Mouse (Mus musculus): Measurements from ENCODE around the gene Lpar5.
A peak's percentile ranks its signal among the peaks of the same experiment; 100 is the strongest.
"Not testable (repeated sequence)": the region's sequence is repeated elsewhere in the genome, so short reads cannot be mapped to it uniquely, and the experiment has no call there.

Lpar5 gene

GRCm38 (mm10) chr6:125067571-125067995 lies at the start of gene Lpar5:
Gene Lpar5 (plus strand): TSS chr6:125067920.
- no peak for DNase-seq (ENCODE audit: low read depth, low spot score)
- no peaks in the 10 kb centered on the region for H3K27me3 ChIP-seq (ENCODE audit: control insufficient read depth, insufficient read depth, low read length, poor library complexity, severe bottlenecking)
- no peaks in the 10 kb centered on the region for H3K36me3 ChIP-seq (ENCODE audit: control insufficient read depth, insufficient read depth, low read length, poor library complexity, severe bottlenecking)

GRCm38 (mm10) chr6:125030532-125030931 lies 37.2 kb upstream of the Lpar5 start:
- H3K27me3 ChIP-seq (ENCODE audit: control insufficient read depth, insufficient read depth, low read length, poor library complexity, severe bottlenecking), result not testable (repeated sequence)
- DNase-seq (ENCODE audit: low read depth, low spot score), result peak; percentile 84

GRCm38 (mm10) chr6:125031604-125032003 lies 36.1 kb upstream of the Lpar5 start:
- no peak for DNase-seq (ENCODE audit: low read depth, low spot score)

More at GRCm38 (mm10) chr6:125030532-125030931, 37.2 kb upstream of the Lpar5 start:
- H3K36me3 ChIP-seq (ENCODE audit: control insufficient read depth, insufficient read depth, low read length, poor library complexity, severe bottlenecking), result peaks cover 11% of the 10 kb centered on the region; the same call in 1 of the 2 replicates

GRCm38 (mm10) chr6:125038666-125039065 lies 29.1 kb upstream of the Lpar5 start:
- Histone ChIP-seq H3K27me3 (ENCODE audit: control insufficient read depth, insufficient read depth, low read length, poor library complexity, severe bottlenecking) (no peaks in the 10 kb centered on the region), H3K36me3 (ENCODE audit: control insufficient read depth, insufficient read depth, low read length, poor library complexity, severe bottlenecking) (peaks cover 2% of the 10 kb centered on the region)
- no peak for DNase-seq (ENCODE audit: low read depth, low spot score)

More at GRCm38 (mm10) chr6:125031604-125032003, 36.1 kb upstream of the Lpar5 start:
- no peaks in the 10 kb centered on the region; the same call in 1 of the 2 replicates for H3K27me3 ChIP-seq (ENCODE audit: control insufficient read depth, insufficient read depth, low read length, poor library complexity, severe bottlenecking)
- H3K36me3 ChIP-seq (ENCODE audit: control insufficient read depth, insufficient read depth, low read length, poor library complexity, severe bottlenecking), result peaks cover 10% of the 10 kb centered on the region; the same call in 1 of the 2 replicates

GRCm38 (mm10) chr6:125039131-125039530 lies 28.6 kb upstream of the Lpar5 start:
- DNase-seq (ENCODE audit: low read depth, low spot score), result no peak
- H3K27me3 ChIP-seq (ENCODE audit: control insufficient read depth, insufficient read depth, low read length, poor library complexity, severe bottlenecking), result no peaks in the 10 kb centered on the region
- H3K36me3 ChIP-seq (ENCODE audit: control insufficient read depth, insufficient read depth, low read length, poor library complexity, severe bottlenecking), result peaks cover 2% of the 10 kb centered on the region

- Histone ChIP-seq H3K36me3 (ENCODE audit: control insufficient read depth, insufficient read depth, low read length, poor library complexity, severe bottlenecking) (peaks cover 2% of the 10 kb centered on the region), H3K27me3 (ENCODE audit: control insufficient read depth, insufficient read depth, low read length, poor library complexity, severe bottlenecking) (no peaks in the 10 kb centered on the region)
- DNase-seq (ENCODE audit: low read depth, low spot score), result peak; percentile 98
Measured at GRCm38 (mm10) chr6:125039533-125040153, 28.1 kb upstream of the Lpar5 start, which contains the start of gene Ing4. Gene Ing4 (plus strand): TSS chr6:125039760.

GRCm38 (mm10) chr6:125040221-125040620 lies 27.5 kb upstream of the Lpar5 start:
- Histone ChIP-seq H3K27me3 (ENCODE audit: control insufficient read depth, insufficient read depth, low read length, poor library complexity, severe bottlenecking) (no peaks in the 10 kb centered on the region), H3K36me3 (ENCODE audit: control insufficient read depth, insufficient read depth, low read length, poor library complexity, severe bottlenecking) (peaks cover 2% of the 10 kb centered on the region)
- DNase-seq (ENCODE audit: low read depth, low spot score), result no peak

GRCm38 (mm10) chr6:125041047-125041446 lies 26.7 kb upstream of the Lpar5 start:
- no peaks in the 10 kb centered on the region; the same call in none of the 2 replicates for H3K36me3 ChIP-seq (ENCODE audit: control insufficient read depth, insufficient read depth, low read length, poor library complexity, severe bottlenecking)
- H3K27me3 ChIP-seq (ENCODE audit: control insufficient read depth, insufficient read depth, low read length, poor library complexity, severe bottlenecking), result no peaks in the 10 kb centered on the region
- peak; percentile 28 for DNase-seq (ENCODE audit: low read depth, low spot score)

- DNase-seq (ENCODE audit: low read depth, low spot score), result no peak
- Histone ChIP-seq H3K36me3 (ENCODE audit: control insufficient read depth, insufficient read depth, low read length, poor library complexity, severe bottlenecking) (no peaks in the 10 kb centered on the region; the same call in none of the 2 replicates), H3K27me3 (ENCODE audit: control insufficient read depth, insufficient read depth, low read length, poor library complexity, severe bottlenecking) (no peaks in the 10 kb centered on the region)
Measured at GRCm38 (mm10) chr6:125042081-125042480, 25.6 kb upstream of the Lpar5 start.

GRCm38 (mm10) chr6:125046691-125047090 lies 21.0 kb upstream of the Lpar5 start:
- peak; percentile 85 for DNase-seq (ENCODE audit: low read depth, low spot score)
- H3K36me3 ChIP-seq (ENCODE audit: control insufficient read depth, insufficient read depth, low read length, poor library complexity, severe bottlenecking), result peaks cover 6% of the 10 kb centered on the region
- no peaks in the 10 kb centered on the region for H3K27me3 ChIP-seq (ENCODE audit: control insufficient read depth, insufficient read depth, low read length, poor library complexity, severe bottlenecking)

GRCm38 (mm10) chr6:125049678-125050077 lies 18.0 kb upstream of the Lpar5 start, which contains the start of gene Acrbp:
Gene Acrbp (plus strand): TSS chr6:125049689.
- H3K36me3 ChIP-seq (ENCODE audit: control insufficient read depth, insufficient read depth, low read length, poor library complexity, severe bottlenecking), result peaks cover 12% of the 10 kb centered on the region
- DNase-seq (ENCODE audit: low read depth, low spot score), result no peak
- no peaks in the 10 kb centered on the region for H3K27me3 ChIP-seq (ENCODE audit: control insufficient read depth, insufficient read depth, low read length, poor library complexity, severe bottlenecking)

GRCm38 (mm10) chr6:125051237-125051636 lies 16.5 kb upstream of the Lpar5 start:
- Histone ChIP-seq H3K27me3 (ENCODE audit: control insufficient read depth, insufficient read depth, low read length, poor library complexity, severe bottlenecking) (no peaks in the 10 kb centered on the region), H3K36me3 (ENCODE audit: control insufficient read depth, insufficient read depth, low read length, poor library complexity, severe bottlenecking) (peaks cover 12% of the 10 kb centered on the region)
- DNase-seq (ENCODE audit: low read depth, low spot score), result peak; percentile 56

- Histone ChIP-seq H3K36me3 (ENCODE audit: control insufficient read depth, insufficient read depth, low read length, poor library complexity, severe bottlenecking) (no peaks in the 10 kb centered on the region), H3K27me3 (ENCODE audit: control insufficient read depth, insufficient read depth, low read length, poor library complexity, severe bottlenecking) (no peaks in the 10 kb centered on the region)
- no peak for DNase-seq (ENCODE audit: low read depth, low spot score)
Measured at GRCm38 (mm10) chr6:125061493-125061892, 6.2 kb upstream of the Lpar5 start.

GRCm38 (mm10) chr6:125062511-125062910 lies 5.2 kb upstream of the Lpar5 start:
- no peak for DNase-seq (ENCODE audit: low read depth, low spot score)
- Histone ChIP-seq H3K36me3 (ENCODE audit: control insufficient read depth, insufficient read depth, low read length, poor library complexity, severe bottlenecking) (no peaks in the 10 kb centered on the region), H3K27me3 (ENCODE audit: control insufficient read depth, insufficient read depth, low read length, poor library complexity, severe bottlenecking) (no peaks in the 10 kb centered on the region)

GRCm38 (mm10) chr6:125063906-125064305 lies 3.8 kb upstream of the Lpar5 start:
- no peaks in the 10 kb centered on the region for H3K27me3 ChIP-seq (ENCODE audit: control insufficient read depth, insufficient read depth, low read length, poor library complexity, severe bottlenecking)
- no peaks in the 10 kb centered on the region for H3K36me3 ChIP-seq (ENCODE audit: control insufficient read depth, insufficient read depth, low read length, poor library complexity, severe bottlenecking)
- DNase-seq (ENCODE audit: low read depth, low spot score), result no peak

All from splenic B cell, adult 2 months (primary cell).